Mouse (Mus musculus): ENCODE measurements around the gene Kri1. TPM values are rescaled to one million over a fixed set of nuclear protein-coding genes. Genes with fewer than 3 reads are reported as not detected.
"Not testable (repeated sequence)": the region's sequence is repeated elsewhere in the genome, so short reads cannot be mapped to it uniquely, and the experiment has no call there.

Kri1 gene
- polyA plus RNA-seq, 1 experiment from 2014 or later, result 13.2 TPM

DNA sequence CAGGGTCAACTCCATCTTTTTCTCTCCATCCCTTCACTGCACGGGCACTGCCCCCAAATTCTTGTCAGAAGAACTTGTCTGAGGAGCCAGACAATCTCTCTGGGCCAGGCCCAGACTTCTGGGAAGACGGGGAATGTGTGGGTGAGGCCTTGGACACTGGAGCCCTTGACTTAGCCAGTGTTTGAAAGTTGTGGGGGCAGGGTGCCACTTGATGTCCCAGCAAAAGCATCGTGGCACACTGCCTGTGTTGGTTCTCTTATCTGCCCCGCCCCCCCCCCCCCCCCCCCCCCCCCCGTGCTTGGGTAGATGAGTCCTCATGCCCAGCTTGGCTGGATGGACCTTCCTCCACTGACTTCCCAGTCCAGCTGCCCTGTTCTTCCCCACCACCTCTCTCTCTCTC lies 41.3 kb upstream of the Kri1 start:
- no peak for ATAC-seq
- no peak overlapping the region for H3K4me2 ChIP-seq (ENCODE audit: low read depth, low read length)
- H3K27me3 ChIP-seq (replicated peaks; ENCODE audit: control insufficient read depth, insufficient read depth, low read length), result no peaks in the 10 kb centered on the region
- 0 out of 2 replicates have a peak, but pooled peaks cover 2% of the 10 kb centered on the region for H3K4me1 ChIP-seq (ENCODE audit: control insufficient read depth, insufficient read depth, low read length)
- WGBS, result 61% methylated on average over 4 of the region's 5 CpGs
- H3K9ac ChIP-seq (ENCODE audit: low read depth, low read length), result no peak overlapping the region
- no peaks in the 10 kb centered on the region for H3K36me3 ChIP-seq (ENCODE audit: control insufficient read depth, insufficient read depth, low read length)
- no peak overlapping the region for H3K4me3 ChIP-seq (ENCODE audit: low read length)
- H3K9me3 ChIP-seq (ENCODE audit: control insufficient read depth, low read length), result no peaks in the 10 kb centered on the region
- H3K27ac ChIP-seq (ENCODE audit: low read length), result no peak overlapping the region

DNA sequence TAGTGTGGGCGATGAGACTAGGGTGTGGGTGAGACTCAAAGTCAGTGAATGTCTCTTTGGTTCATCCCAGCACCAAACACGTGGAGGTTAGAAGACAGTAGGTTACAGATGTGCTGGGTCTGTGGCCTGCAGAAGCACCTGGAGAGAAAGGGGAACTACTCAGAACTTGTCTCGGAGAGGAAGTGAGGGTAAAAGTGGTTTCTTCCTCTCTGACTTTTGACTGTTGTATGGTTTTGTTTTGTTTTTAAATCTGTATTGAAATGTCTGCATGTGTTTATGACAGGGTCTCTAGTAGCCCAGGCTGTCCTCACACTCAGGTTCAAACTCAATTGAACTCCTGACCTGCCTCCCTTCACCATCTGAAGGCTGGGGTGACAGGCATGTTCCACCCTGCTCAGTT lies 40.3 kb upstream of the Kri1 start:
- Histone ChIP-seq H3K27ac (ENCODE audit: low read length) (no peak overlapping the region), H3K4me1 (ENCODE audit: control insufficient read depth, insufficient read depth, low read length) (0 out of 2 replicates have a peak, but pooled peaks cover 2% of the 10 kb centered on the region), H3K27me3 (replicated peaks; ENCODE audit: control insufficient read depth, insufficient read depth, low read length) (no peaks in the 10 kb centered on the region), H3K36me3 (ENCODE audit: control insufficient read depth, insufficient read depth, low read length) (no peaks in the 10 kb centered on the region), H3K4me2 (ENCODE audit: low read depth, low read length) (no peak overlapping the region), H3K9me3 (ENCODE audit: control insufficient read depth, low read length) (no peaks in the 10 kb centered on the region), H3K4me3 (ENCODE audit: low read length) (no peak overlapping the region), H3K9ac (ENCODE audit: low read depth, low read length) (no peak overlapping the region)
- 73% methylated on average over 3 of the region's 3 CpGs for WGBS
- ATAC-seq, result no peak

DNA sequence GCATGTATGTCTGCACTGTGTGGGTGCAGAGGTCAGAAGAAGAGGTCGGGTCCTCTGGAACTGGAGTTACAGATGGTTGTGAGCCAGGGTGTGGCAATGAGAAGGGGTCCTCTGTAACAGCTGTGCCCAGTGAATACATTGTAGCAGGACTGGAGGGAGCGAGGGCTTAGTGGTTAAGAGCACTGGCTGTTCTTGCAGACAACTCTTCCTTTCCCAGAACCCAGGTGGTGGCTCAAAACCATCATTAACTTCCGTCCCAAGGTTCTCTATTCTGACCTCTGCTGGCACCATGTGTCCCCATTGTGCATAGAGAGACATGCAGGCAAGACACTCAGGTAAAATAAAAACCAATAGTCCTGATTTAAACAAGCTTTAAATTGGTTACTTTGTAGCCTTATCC lies 39.8 kb upstream of the Kri1 start:
- 66% methylated on average over 3 of the region's 3 CpGs for WGBS
- no peaks in the 10 kb centered on the region for H3K36me3 ChIP-seq (ENCODE audit: control insufficient read depth, insufficient read depth, low read length)
- no peak overlapping the region for H3K4me3 ChIP-seq (ENCODE audit: low read length)
- 0 out of 2 replicates have a peak, but pooled peaks cover 2% of the 10 kb centered on the region for H3K4me1 ChIP-seq (ENCODE audit: control insufficient read depth, insufficient read depth, low read length)
- H3K9ac ChIP-seq (ENCODE audit: low read depth, low read length), result no peak overlapping the region
- no peak for ATAC-seq
- H3K27me3 ChIP-seq (replicated peaks; ENCODE audit: control insufficient read depth, insufficient read depth, low read length), result no peaks in the 10 kb centered on the region
- no peaks in the 10 kb centered on the region for H3K9me3 ChIP-seq (ENCODE audit: control insufficient read depth, low read length)
- H3K27ac ChIP-seq (ENCODE audit: low read length), result no peak overlapping the region
- H3K4me2 ChIP-seq (ENCODE audit: low read depth, low read length), result no peak overlapping the region

DNA sequence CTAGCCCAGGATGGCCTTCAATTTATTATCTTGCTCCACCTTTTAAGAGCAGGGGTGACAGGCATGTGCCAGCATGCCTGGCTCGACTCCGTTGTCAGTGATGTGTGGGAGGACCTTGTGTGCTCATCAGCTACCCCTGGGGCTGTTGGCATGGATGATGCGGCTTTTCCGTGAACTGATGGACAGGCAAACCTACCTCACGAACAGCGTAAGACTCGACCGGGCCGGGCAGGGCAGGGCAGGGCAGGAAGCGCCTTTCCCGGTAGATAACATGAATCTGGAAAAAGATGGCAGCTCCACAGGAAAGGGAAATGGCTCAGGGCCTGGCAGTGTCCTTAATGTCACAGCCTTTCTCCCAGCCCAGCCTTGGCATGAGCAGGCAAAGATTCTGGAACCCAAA lies 36.5 kb upstream of the Kri1 start:
- H3K9me3 ChIP-seq (ENCODE audit: control insufficient read depth, low read length), result no peaks in the 10 kb centered on the region
- no peak overlapping the region for H3K9ac ChIP-seq (ENCODE audit: low read depth, low read length)
- no peak overlapping the region for H3K4me2 ChIP-seq (ENCODE audit: low read depth, low read length)
- WGBS, result 85% methylated on average over 11 of the region's 11 CpGs
- no peak overlapping the region for H3K27ac ChIP-seq (ENCODE audit: low read length)
- H3K36me3 ChIP-seq (ENCODE audit: control insufficient read depth, insufficient read depth, low read length), result no peaks in the 10 kb centered on the region
- peaks cover 16% of the 10 kb centered on the region for H3K4me1 ChIP-seq (ENCODE audit: control insufficient read depth, insufficient read depth, low read length)
- no peak overlapping the region for H3K4me3 ChIP-seq (ENCODE audit: low read length)
- no peaks in the 10 kb centered on the region for H3K27me3 ChIP-seq (replicated peaks; ENCODE audit: control insufficient read depth, insufficient read depth, low read length)
- no peak for ATAC-seq

DNA sequence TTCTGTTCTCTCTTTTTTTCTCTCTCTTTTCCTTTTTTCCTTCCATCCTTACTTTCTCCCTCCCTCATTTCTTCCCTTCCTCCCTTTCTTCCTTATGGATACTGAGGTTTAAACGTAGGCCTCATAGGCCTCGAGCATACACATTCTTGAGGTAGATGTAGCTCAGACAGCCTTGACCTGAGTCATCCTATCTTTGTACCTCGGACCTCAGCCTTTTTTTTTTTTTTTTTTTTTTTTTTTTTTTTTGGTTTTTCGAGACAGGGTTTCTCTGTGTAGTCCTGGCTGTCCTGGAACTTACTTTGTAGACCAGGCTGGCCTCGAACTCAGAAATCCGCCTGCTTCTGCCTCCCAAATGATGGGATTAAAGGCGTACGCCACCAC lies 35.1 kb upstream of the Kri1 start:
- H3K27me3 ChIP-seq (replicated peaks; ENCODE audit: control insufficient read depth, insufficient read depth, low read length); H3K4me2 ChIP-seq (ENCODE audit: low read depth, low read length); ATAC-seq; H3K36me3 ChIP-seq (ENCODE audit: control insufficient read depth, insufficient read depth, low read length); H3K9me3 ChIP-seq (ENCODE audit: control insufficient read depth, low read length); H3K9ac ChIP-seq (ENCODE audit: low read depth, low read length); H3K27ac ChIP-seq (ENCODE audit: low read length); H3K4me3 ChIP-seq (ENCODE audit: low read length): not testable (repeated sequence)
- 90% methylated on average over 7 of the region's 8 CpGs for WGBS
- peaks cover 16% of the 10 kb centered on the region for H3K4me1 ChIP-seq (ENCODE audit: control insufficient read depth, insufficient read depth, low read length)

DNA sequence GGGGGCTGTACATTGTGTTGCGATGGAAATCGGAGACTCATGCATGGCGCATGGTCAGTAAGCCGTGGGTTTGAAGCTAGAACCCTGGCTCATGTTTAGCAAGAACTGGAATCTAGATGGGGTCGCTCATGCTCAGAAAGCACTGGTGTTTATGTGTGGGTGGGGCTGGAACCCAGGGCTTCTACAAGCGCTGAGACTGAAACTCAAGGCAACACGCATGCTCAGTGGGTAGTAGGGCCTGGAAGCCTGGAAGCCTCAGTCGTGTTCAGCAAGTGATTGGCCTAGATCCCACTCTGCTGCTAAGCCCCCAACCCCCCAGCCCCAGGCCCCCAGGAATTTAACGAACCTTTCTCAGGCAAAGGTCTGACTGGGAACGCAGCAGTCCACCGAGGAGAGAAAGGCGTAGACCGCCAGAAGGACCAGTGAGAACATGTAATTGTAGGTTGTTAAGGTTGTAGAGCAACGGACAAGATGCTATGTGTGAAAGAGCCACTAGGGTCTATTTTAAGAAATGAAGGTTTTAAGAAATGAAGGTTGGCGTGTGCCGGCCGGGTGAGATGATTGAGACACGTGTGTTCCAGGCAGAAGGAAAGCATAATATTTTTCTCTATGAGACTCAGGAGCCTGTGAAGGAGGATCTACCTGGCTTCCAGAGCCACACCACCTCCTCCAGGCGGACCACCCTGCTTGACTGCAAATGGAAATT lies 34.6 kb upstream of the Kri1 start:
- Histone ChIP-seq H3K4me3 (ENCODE audit: low read length) (peak overlapping the region; percentile 74; the same call in 1 of the 2 replicates), H3K4me2 (ENCODE audit: low read depth, low read length) (peak overlapping the region; percentile 84), H3K9ac (ENCODE audit: low read depth, low read length) (0 out of 2 replicates have a peak overlapping the region, but pooled peaks have one; percentile 77), H3K27me3 (replicated peaks; ENCODE audit: control insufficient read depth, insufficient read depth, low read length) (no peaks in the 10 kb centered on the region), H3K9me3 (ENCODE audit: control insufficient read depth, low read length) (no peaks in the 10 kb centered on the region), H3K4me1 (ENCODE audit: control insufficient read depth, insufficient read depth, low read length) (peaks cover 13% of the 10 kb centered on the region), H3K36me3 (ENCODE audit: control insufficient read depth, insufficient read depth, low read length) (no peaks in the 10 kb centered on the region), H3K27ac (ENCODE audit: low read length) (no peak overlapping the region)
- WGBS, result 81% methylated on average over 19 of the region's 19 CpGs
- ATAC-seq, result no peak

DNA sequence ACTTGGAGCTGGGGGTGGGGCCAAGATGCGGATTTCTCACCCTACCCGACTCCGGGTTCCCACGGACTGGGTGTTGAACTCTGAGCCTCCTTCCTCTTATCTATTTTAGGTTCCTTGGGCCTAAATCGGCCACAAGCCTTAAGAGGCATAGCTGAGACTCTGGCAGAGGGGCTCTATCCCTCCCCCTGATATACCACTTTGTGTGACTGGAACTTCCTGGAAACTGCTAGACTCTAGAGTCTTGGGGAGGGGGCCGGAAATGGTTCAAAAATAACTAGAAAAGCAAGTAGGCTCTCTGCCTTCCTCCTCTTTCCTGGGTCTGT lies 33.7 kb upstream of the Kri1 start:
- Histone ChIP-seq H3K4me2 (ENCODE audit: low read depth, low read length) (peak overlapping the region; percentile 84), H3K27ac (ENCODE audit: low read length) (peak overlapping the region; percentile 48), H3K36me3 (ENCODE audit: control insufficient read depth, insufficient read depth, low read length) (no peaks in the 10 kb centered on the region), H3K4me1 (ENCODE audit: control insufficient read depth, insufficient read depth, low read length) (peaks cover 13% of the 10 kb centered on the region), H3K4me3 (ENCODE audit: low read length) (peak overlapping the region; percentile 74), H3K27me3 (replicated peaks; ENCODE audit: control insufficient read depth, insufficient read depth, low read length) (no peaks in the 10 kb centered on the region), H3K9me3 (ENCODE audit: control insufficient read depth, low read length) (no peaks in the 10 kb centered on the region), H3K9ac (ENCODE audit: low read depth, low read length) (peak overlapping the region; percentile 77)
- WGBS, result 9% methylated on average over 6 of the region's 6 CpGs
- peak; percentile 38; the same call in 1 of the 2 replicates for ATAC-seq

DNA sequence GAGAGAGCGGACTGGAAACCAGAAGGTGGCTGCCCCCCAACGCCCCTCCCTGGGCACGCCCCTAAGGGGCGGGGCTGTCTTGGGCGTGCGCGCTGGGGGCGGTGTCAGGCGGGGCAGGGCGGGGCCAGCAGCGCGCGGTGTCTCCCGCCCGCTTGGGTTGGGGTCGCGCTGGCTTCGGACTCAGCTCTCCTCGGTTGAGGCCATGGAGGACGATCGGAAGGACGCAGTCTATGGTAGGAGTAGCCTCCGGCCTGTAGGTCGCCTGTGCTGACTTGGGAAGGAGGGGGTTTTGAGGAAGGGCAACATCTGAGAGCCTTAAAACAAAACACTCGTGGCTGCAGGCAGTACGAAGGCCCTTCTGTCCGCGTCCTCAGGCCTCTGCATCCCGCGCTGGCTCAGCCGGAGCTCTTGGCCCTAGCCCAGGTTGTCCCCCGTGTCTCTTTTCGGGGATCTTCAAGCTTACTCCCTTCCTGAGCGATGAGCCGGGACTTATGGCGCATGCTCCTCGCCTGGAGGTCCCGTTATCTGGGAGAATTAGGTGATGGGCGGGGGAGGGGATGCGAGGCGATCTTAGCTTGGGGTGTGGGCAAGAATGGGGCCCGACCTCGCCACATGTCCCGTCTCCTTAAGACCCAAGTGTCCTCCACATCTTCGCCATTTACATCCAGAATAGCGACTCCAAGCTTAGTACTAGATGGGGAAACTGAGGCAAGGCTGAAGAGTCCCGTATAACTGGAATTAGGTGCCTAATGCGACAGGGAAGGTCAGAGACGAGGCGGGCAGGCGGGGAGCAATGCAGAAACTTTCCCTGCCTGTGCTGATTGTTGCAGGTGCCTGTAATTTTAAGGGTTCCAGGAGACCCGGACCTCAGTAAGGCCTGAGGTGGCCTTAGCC lies 33.1 kb upstream of the Kri1 start, which contains the start of gene Slc44a2:
Slc44a2 (plus strand) TSS at position 80 of the 894 bp plus-strand sequence.
- 1% methylated on average over 52 of the region's 52 CpGs for WGBS
- Histone ChIP-seq H3K27me3 (replicated peaks; ENCODE audit: control insufficient read depth, insufficient read depth, low read length) (no peaks in the 10 kb centered on the region), H3K4me3 (ENCODE audit: low read length) (peak within 1 kb of the TSS; percentile 74), H3K4me1 (ENCODE audit: control insufficient read depth, insufficient read depth, low read length) (peaks cover 13% of the 10 kb centered on the region), H3K9ac (ENCODE audit: low read depth, low read length) (peak within 1 kb of the TSS; percentile 77), H3K36me3 (ENCODE audit: control insufficient read depth, insufficient read depth, low read length) (no peaks in the 10 kb centered on the region), H3K27ac (ENCODE audit: low read length) (peak within 1 kb of the TSS; percentile 48), H3K4me2 (ENCODE audit: low read depth, low read length) (peak within 1 kb of the TSS; percentile 84), H3K9me3 (ENCODE audit: control insufficient read depth, low read length) (no peaks in the 10 kb centered on the region)
- peak; percentile 95 for ATAC-seq

DNA sequence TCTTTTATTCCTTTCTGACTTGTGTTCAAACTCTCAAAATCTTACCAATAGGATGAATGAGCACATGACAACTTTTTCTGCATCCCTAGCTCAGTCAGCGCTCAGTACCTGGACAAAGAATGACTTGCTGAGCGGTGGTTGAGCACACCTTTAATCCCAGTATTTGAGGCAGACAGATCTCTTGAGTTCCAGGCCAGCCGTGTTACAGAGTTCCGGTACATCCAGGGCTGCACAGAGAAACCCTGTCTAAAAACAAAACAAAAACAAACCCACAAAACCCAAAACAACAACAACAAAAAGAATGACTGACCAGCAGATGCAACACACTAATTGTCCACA lies 32.5 kb upstream of the Kri1 start:
- Histone ChIP-seq H3K27me3 (replicated peaks; ENCODE audit: control insufficient read depth, insufficient read depth, low read length) (no peaks in the 10 kb centered on the region), H3K9me3 (ENCODE audit: control insufficient read depth, low read length) (no peaks in the 10 kb centered on the region), H3K27ac (ENCODE audit: low read length) (no peak overlapping the region; the same call in 1 of the 2 replicates), H3K4me1 (ENCODE audit: control insufficient read depth, insufficient read depth, low read length) (peaks cover 13% of the 10 kb centered on the region), H3K9ac (ENCODE audit: low read depth, low read length) (peak overlapping the region; percentile 77), H3K4me3 (ENCODE audit: low read length) (peak overlapping the region; percentile 74), H3K4me2 (ENCODE audit: low read depth, low read length) (peak overlapping the region; percentile 84), H3K36me3 (ENCODE audit: control insufficient read depth, insufficient read depth, low read length) (no peaks in the 10 kb centered on the region)
- ATAC-seq, result no peak; the same call in 1 of the 2 replicates
- WGBS, result 16% methylated on average over 4 of the region's 4 CpGs
